Mouse (Mus musculus) naive thymus-derived CD4-positive, alpha-beta T cell, adult 2 months (primary cell): Measurements from ENCODE around the gene Scarf1.

Experiments used
- DNase-seq: peaks from one replicate; pipeline ENCODE4 v3.0.0-alpha.2; 2011; ENCODE audit warnings: low read depth

Scarf1 gene

DNA sequence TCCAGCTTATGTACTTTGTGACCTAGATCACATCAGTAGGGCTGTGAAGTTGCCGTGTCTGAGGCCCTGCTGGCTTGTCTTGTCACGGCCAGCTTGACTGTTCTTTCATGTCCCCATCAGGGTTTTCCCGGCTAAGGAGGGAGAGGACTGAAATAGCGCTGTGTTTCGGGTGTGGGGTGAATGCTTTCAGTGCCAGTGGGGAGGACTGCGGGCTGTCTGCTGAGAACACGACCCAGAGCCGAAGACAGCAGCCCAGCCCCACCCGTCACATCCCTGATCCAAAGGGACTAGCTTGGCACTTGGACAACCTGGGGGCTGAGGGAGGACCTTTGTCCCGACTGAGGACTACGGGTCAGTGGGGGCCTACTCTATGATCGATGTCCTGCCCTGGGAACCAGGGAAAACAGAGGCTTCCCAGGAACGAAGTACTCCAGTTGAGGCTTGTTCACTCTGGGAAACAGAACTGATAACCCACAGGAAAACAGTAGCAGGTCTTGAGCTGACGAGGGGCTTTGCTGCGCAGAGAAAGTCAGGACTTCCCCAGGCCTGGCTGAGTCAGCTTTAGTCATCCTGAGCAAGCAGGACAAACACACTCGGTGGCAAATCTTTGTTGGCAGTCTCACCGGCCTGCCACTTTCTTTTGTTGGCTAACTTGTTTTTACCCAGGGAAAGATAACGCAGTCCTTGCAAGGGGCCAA lies 50.7 kb downstream of the Scarf1 start:
- DNase-seq: no peak

DNA sequence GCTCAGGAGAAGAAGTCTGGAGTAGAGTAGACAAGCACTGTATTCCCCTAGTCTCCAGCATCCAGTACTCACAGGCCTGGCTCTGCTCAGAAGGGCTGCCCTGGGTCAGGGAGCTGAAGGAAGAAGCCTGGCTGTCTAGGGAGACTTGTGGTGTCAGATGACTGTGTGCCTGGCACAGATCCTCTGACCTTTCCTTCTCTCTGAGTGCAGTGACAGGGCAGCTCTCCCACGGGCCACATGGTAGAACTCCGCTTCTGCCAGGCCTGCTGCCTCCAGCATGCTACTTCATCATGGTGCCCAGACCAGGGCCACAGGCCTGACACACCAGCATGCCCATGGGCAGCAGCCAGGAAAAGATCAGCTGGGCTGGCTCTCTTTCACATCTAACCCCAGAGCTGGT lies 52.5 kb downstream of the Scarf1 start:
- no peak for DNase-seq

DNA sequence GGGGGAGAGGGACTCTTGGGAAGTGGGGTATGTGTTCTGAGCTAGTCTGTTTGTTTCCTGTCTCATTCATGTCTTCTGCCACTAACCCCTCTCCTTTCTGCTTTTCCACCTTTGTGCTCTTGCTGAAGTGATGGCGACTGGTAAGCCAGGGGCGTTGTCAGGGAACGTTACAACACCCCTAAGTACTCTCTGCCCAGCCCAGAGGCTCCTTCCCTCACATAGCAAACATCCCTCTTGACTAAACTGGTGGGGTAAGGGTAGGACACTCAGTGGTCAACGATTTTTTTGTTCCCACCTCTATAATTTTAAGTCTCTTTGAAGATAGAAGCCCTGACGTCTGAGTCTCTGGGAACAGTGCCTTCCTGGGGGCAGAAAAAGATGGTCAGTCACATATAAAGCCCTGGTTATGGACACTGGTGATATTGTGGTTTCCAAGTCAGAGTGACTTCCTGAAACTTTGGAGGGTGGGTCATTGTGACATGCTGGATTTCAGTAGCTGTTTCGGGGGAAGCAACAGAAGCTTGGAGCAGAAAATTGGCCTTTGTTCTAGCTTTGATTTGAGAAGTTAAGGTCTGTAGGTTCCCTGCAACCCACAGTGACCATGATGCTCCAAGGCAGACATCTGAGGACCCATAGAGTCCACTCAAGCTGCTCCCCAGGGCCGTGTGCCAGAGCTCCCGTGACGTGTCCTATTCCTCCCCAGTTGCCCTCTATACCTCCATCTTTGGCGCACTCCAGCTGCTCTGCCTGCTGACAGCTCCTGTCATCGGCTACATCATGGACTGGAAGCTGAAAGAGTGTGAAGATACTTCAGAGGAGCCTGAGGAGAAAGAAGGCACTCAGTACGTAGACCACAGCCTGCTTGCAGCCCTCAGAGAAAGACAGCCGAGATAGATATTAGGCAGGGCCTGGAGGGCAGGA lies 53.2 kb downstream of the Scarf1 start:
- no peak for DNase-seq

DNA sequence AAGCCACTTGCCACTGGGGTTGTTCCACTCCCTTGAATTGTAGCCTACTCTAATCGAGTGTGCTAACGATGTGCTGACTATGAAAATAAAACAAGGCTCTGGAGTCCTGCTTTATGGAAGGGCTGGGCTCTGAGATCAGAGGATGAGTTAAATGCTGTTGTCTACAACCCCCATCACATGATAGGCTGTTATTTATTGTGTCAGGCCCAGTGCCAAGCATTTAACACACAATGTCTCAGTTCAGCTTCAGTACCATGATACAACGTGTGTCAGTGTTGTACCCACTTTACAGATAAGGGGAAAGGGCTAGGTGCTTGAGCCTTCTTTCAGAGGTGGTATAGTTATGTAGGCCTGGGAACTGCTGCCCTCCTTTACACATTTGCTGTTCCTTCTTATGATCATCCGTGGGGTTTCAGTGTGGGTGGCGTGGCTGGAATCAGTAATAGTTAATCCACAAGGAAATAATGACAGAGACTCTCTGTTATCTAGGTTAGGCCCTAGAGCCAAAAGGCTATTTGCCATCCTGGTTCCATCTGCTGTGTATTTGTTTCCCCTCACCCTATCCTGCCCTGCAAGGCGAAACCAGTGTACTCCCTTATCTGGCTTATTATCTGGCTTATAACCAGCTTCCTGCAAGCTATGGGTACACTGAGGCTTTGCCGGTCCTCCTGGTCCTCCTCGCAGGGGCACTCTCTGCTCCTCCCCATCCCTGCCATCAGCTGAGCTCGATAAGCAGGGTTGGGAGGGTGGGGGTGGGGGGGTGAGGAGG lies 54.2 kb downstream of the Scarf1 start:
- no peak for DNase-seq

DNA sequence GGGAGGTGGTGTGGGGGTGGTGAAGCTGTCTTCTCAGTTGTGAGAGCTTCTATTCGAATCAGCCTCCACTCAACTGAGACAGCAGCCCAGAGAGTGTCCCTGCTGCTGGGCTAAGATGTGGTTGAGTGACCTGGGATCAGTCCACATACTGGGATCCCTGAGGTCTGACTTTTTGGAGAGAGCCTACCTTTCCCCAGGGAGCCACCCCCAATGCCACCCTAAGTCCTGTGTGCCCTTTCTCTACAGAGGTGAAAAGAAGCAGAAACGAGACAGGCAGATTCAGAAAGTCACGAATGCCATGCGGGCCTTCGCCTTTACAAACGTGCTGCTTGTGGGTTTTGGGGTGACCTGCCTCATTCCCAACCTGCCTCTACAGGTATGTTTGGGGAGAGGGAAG lies 54.8 kb downstream of the Scarf1 start:
- no peak for DNase-seq

DNA sequence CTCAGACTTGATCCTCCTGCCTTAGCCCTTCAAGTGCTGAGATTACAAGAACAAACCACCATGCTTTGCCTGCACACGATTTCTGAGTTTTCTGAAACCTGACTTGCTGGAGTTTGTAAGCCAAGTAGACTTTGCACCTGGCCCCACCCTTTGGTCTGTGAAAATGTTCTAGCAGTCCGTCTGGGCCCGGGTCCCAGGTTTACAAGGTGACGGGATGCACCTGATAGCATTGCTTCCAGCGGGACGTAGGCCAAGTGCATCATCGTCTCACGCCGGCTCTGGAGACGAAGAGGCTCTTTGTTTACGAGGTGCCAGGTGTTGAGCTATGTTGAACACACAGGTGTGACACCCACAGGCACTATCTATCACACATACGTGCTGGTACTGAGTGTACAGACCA lies 55.6 kb downstream of the Scarf1 start:
- no peak for DNase-seq

DNA sequence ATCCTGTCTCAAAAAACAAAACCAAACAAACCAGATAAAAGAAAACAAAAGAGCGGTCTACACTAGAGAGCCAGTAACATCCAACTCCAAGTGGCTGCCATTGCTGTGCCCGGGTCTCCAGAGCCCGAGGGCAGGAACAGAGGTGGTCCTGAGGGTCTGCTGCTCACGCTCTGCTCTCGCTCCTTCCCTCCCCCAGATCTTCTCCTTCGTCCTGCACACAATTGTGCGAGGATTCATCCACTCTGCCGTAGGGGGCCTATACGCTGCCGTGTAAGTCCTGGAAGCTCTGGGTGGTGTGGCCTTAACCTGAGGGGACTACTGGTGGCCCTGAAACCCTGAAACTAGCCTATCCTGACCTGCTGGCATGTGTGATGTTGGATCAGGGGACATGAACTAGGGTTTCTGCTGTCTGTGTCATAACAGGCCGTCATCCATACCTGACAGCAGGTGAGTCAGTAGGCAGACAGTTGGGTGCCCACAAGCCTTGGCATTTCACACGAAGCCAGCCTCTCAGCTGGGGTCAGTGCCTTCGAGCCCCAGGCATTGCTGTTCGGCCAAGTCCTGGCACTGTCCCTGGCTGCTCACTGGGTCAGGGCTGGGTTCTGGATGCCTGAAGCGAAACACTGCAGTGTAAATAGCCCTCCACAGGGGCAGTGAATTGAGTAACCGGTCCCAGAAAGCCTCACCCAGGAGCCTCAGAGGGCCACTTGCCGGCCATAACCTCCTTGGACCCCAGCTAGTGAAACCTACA lies 57.2 kb downstream of the Scarf1 start:
- DNase-seq: no peak

DNA sequence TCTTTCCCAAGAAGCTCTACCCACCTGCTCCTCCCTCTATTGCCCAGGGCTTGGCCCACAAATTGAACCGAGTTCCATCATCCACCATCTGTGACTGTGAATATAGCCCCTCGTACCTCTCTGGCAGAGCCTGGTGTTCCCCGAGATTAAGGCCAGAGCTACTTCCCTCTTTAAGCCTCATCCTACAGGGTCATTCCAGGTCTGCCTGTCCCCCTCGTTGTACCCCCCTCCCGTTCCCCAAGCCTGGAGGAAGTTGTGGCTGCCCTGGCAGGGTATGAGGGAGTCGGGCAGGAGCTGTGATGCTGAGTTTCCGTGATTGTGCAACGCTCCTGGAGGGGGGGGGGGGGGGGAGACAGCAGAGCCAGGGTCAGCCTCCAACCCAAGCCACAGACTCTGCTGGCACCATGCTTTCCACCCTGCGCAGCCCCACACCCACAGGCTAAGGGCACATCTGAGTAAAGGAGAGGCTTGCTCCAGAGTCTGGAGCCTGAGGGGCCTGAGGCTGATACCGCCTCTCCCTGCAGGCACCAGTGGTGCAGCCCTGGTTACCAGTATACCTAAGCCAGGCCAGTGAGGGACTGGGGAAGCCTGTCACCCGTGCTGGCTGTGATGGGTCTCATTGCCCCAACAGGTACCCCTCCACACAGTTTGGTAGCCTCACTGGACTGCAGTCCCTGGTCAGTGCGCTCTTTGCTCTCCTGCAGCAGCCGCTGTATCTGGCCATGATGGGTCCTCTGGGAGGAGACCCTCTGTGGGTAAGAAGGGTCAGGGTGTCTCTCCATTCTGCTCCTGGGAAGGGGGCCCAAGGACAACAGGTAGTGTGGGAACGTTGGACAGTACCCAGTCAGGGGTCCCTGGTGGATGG lies 58.0 kb downstream of the Scarf1 start:
- DNase-seq: no peak

DNA sequence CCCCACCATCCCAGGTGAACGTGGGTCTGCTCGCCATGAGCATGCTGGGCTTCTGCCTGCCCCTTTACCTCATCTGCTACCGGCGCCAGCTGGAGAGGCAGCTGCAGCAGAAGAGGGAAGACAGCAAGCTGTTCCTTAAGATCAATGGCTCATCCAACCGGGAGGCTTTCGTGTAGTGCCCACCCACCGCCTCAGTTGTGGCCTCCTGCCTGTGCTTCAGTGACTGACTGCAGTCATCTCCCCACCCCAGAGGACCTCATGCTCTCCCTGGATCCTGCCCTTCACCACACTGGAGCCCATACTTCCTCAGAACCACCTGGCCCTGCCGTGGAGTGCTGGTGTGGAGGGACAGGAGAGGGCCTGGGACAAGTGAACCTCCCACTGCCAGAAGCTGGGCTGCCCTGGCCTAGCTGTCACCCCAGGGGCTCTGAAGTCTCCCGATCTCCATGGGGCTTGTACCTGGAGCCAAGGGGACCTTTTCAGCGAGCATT lies 59.0 kb downstream of the Scarf1 start:
- no peak for DNase-seq

DNA sequence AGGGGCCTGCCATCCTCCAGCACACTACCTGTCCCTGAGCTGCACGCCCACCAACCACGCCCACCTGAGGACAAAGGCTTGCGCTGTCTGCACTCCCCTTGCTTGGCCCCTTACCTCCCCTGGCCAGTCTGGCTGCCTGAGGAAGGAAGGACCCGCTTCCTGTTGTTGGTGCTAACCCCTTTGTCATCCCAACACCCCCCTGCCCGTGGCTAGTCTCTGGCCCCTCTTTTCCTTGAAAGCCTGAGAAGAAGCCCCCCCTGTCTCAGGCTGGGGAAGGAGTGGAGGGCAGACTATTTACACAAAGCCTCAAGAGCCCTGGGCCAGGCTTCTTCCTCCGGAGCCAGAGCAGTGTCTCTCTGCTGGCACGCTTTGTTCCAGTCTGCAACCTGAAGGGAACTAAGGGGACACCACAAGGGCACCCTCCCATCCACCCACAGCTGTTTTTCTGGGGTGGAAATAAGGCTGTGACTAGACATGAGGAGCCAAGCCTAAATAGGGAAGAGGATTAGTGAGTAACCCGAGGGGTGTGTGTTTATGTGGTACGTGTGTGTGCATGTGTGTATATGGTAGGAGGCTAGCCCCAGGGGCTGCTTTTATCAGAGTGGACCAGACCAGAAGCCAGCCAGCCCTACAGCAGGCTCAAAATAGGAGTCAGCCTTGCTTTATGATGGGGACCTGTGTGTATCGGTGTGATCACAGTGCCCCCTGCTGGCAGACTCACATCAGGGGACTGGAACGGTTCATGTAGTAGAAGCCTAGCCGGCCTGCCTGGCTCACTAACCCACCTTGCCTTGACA lies 59.7 kb downstream of the Scarf1 start:
- DNase-seq: peak; percentile 96

DNA sequence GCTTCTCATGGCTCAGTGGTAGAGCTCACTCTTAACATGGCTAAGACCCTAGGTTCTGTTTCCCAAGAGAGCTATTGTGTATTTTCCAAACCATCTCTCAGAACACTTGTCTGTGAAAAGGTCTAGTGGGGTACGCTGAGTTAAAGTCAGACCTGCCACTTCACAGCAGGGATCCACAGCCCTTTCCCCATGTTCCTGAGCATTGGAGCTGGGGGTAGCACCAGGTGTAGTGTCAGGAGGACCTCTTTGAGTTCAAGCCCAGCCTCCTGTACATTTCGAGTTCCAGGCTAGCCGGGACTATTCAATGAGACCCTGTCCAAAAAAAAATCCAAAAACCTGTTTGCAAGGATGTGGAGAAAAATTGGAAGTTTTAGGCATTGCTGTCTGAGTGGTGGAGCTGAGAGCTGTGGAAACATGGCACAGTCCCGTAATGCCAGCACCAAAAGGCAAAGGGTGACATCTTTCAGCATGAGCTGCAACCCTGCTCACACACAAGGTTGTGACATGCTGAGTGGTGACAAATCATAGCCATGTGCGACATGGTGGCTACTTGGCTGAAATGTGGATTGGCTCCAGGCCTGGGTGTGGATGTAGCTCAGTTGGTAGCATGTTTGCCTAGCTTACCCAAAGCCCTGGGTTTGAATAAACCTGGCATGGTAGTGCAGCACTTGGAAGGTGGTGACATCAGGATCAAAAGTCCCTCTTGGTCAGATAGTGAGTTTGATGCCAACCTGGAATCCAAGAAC lies 61.2 kb downstream of the Scarf1 start:
- DNase-seq: no peak

DNA sequence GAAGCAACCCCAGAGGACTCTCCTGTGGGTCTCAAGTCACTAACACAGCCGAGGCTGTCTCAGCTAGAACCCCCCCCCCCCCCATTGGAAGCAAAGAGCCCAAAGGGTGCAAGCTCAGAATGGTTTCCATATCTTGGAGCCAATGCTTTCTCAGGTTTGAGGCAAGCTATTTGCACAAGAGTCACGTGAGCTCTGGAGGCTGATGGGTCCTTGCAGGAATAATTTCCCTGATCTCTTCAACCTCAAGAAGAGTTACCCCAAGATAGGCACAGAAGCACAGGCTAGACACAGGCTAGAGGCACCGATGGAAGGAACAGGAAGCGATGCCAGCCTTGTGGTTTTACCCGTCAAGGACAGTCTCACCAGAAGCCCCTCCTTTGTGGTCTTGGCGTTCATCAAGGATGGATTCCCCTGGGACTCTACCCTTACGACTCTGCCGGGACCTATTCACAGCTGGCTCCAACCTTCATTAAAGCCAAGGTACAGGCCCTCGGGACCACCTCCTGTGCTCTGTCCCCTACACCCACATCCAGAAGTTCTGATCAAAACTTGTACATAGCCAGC lies 62.3 kb downstream of the Scarf1 start:
- no peak for DNase-seq
